Mouse (Mus musculus) forebrain, embryonic 13.5 days (tissue): ENCODE measurements around the gene 4932438A13Rik. TPM values are rescaled to one million over a fixed set of nuclear protein-coding genes. Genes with fewer than 3 reads are reported as not detected.

Experiments
- ATAC-seq: fragments of 200-750 bp; cut with Nextera tagmentation; 2 replicates; pipeline ENCODE4 v1.8.0; 2017
- H3K27ac ChIP-seq: fragments of 300-500 bp; sonication (generic); 2 replicates; pipeline ENCODE4 v1.5.1; 2015; ENCODE audit warnings: inconsistent platforms, mild to moderate bottlenecking, moderate library complexity
- H3K27me3 ChIP-seq: fragments of 300-500 bp; sonication (generic); 2 replicates; pipeline ENCODE4 v1.6.1; 2015; ENCODE audit warnings: mild to moderate bottlenecking, inconsistent platforms
- H3K36me3 ChIP-seq: fragments of 300-500 bp; sonication (generic); 2 replicates; pipeline ENCODE4 v1.6.1; 2015; ENCODE audit warnings: mild to moderate bottlenecking, inconsistent platforms; ENCODE audit not compliant: poor library complexity, severe bottlenecking
- H3K4me1 ChIP-seq: fragments of 300-500 bp; sonication (generic); 2 replicates; pipeline ENCODE4 v1.6.1; 2015; ENCODE audit warnings: inconsistent platforms
- H3K4me2 ChIP-seq: fragments of 300-500 bp; sonication (generic); 2 replicates; pipeline ENCODE4 v1.6.1; 2015; ENCODE audit warnings: inconsistent platforms, mild to moderate bottlenecking, moderate library complexity
- H3K4me3 ChIP-seq: fragments of 300-500 bp; sonication (generic); 2 replicates; pipeline ENCODE4 v1.5.1; 2015; ENCODE audit warnings: mild to moderate bottlenecking, inconsistent platforms
- H3K9ac ChIP-seq: fragments of 300-500 bp; sonication (generic); 2 replicates; pipeline ENCODE4 v1.6.1; 2015; ENCODE audit warnings: mild to moderate bottlenecking, inconsistent platforms
- H3K9me3 ChIP-seq: fragments of 300-500 bp; sonication (generic); replicated peaks from 2 replicates; pipeline ENCODE4 v1.6.1; 2016; ENCODE audit warnings: inconsistent platforms
- WGBS: fragments of 180-500 bp; shearing (Covaris S2); methylation state at CpG from one replicate; pipeline ENCODE4 v1.1.7; 2015; 5-methylcytosine and 5-hydroxymethylcytosine counted together
- polyA plus RNA-seq: library from polyadenylated mRNA; unstranded; fragments of >200 nt; fragmentation: Nextera tagmentation; extraction: Ambion mirVana; gene quantifications from 2 replicates; pipeline ENCODE4 v1.2.1, GENCODE M21; 2015

4932438A13Rik gene
- polyA plus RNA-seq: 48.0 and 55.2 TPM in 2 replicates

DNA sequence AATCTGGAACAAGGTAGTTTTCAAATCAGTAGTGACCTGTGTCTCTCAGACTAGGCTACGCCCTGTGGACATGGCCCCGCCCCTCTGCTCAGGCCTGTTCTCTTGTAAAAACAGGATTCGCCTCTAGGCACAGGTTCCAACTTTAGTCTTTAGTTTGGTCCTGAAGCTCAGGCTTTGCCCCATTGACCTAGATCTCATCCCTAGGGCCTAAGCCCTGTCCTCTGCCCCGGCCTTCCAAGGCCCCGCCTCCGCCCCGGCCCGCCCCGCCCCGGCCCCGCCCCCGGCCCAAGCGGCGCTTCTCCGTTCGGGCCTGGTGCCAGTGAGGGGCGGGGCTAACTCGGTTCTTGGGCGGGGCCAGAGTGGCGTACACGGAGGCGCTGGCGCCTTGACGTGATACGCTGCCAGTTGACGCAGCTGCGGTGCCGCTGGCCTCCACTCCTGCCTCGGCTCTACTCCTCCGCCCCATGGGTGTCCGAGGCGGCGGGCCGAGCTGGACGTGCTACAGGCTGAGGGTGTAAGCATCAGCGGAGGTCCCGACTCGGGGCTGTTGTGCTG is at the start of gene 4932438A13Rik:
Gene 4932438A13Rik, plus strand, starts transcription at position 384 of the 555 bp plus-strand sequence.
- Histone ChIP-seq H3K27ac (peak within 1 kb of the TSS; percentile 41; the same call in 1 of the 2 replicates), H3K4me2 (peak within 1 kb of the TSS; percentile 73), H3K4me1 (peaks cover 7% of the 10 kb centered on the region), H3K4me3 (peak within 1 kb of the TSS; percentile 80), H3K9ac (peak within 1 kb of the TSS; percentile 81), H3K36me3 (peaks cover 19% of the 10 kb centered on the region), H3K27me3 (no peaks in the 10 kb centered on the region), H3K9me3 (no peaks in the 10 kb centered on the region)
- peak; percentile 99 for ATAC-seq
- WGBS: under 1% methylated on average over 33 of the region's 38 CpGs

DNA sequence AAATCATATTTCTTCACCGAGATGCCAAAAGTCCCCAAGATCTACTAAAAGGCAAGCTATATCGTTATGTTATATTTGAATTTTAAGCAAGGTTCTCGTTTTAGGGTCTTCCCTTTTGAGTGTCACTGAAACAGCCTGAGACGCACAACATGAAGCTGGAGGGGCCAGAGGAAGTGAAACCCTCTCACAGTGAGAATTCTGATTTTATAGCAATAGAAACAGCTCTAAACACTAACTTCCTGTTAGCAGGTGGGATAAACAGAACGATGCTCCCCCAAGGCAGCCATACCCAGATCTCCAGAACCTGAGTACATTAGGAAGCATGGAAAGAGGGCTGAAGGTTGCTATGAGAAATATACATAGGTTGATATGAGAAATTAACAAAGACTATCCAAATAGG is 46.3 kb upstream of the 4932438A13Rik start:
- H3K4me2 ChIP-seq: no peak overlapping the region
- H3K9ac ChIP-seq: no peak overlapping the region
- no peak overlapping the region for H3K27ac ChIP-seq
- no peaks in the 10 kb centered on the region for H3K36me3 ChIP-seq
- H3K4me1 ChIP-seq: no peaks in the 10 kb centered on the region
- 96% methylated on average over 5 of the region's 5 CpGs for WGBS
- H3K9me3 ChIP-seq: no peaks in the 10 kb centered on the region
- ATAC-seq: no peak
- no peaks in the 10 kb centered on the region for H3K27me3 ChIP-seq
- H3K4me3 ChIP-seq: no peak overlapping the region

- H3K36me3 ChIP-seq: no peaks in the 10 kb centered on the region
- no peaks in the 10 kb centered on the region for H3K9me3 ChIP-seq
- 79% methylated on average over 7 of the region's 7 CpGs for WGBS
- H3K27ac ChIP-seq: no peak overlapping the region
- no peaks in the 10 kb centered on the region for H3K4me1 ChIP-seq
- no peak overlapping the region for H3K4me2 ChIP-seq
- no peak overlapping the region for H3K9ac ChIP-seq
- ATAC-seq: no peak
- no peak overlapping the region for H3K4me3 ChIP-seq
- H3K27me3 ChIP-seq: no peaks in the 10 kb centered on the region
Measured at GRCm38 (mm10) chr3:36819402-36819801, 43.5 kb upstream of the 4932438A13Rik start.

DNA sequence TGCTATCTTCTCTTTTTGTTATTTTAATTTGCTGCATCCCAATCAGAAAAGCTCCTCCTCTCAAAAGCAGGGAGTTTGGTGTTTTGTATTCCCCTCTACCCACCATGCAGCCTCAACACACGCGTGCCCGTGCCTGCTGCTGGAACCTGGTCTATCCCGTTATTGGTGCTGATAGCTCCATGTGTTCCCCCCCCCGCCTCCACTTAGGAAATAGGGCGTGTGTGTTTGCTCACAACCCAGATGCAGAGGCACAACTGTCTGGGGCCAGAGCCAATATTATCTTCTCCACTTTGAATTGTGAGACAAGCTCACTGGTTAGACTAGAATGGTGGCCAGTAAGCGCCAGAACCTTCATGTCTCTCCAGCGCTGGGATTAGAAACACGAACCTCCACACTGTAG is 41.9 kb upstream of the 4932438A13Rik start:
- Histone ChIP-seq H3K4me2 (no peak overlapping the region), H3K4me1 (no peaks in the 10 kb centered on the region), H3K9ac (no peak overlapping the region), H3K4me3 (no peak overlapping the region), H3K36me3 (no peaks in the 10 kb centered on the region), H3K27me3 (no peaks in the 10 kb centered on the region), H3K9me3 (no peaks in the 10 kb centered on the region), H3K27ac (no peak overlapping the region)
- 93% methylated on average over 9 of the region's 9 CpGs for WGBS
- no peak for ATAC-seq

DNA sequence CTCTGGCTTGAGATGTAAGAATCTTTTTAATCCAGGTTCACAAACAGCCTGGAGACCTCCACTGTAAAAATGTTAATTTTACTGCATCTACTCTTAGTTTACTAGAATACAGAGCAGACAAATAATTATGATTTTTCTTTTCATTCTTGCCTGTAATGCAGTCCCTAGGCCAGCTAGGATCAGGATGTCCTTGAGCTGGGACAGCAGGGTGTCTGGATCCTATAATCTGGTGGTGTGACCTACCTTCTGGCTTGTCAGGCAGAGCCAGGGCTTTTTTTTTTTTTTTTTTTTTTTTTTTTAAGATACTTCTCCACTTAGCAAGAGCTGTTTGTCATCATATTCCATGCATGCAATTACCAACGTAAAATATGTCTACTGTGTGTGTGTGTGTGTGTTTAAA is 37.8 kb upstream of the 4932438A13Rik start:
- ATAC-seq: no peak
- H3K36me3 ChIP-seq: no peaks in the 10 kb centered on the region
- H3K9me3 ChIP-seq: no peaks in the 10 kb centered on the region
- H3K27me3 ChIP-seq: no peaks in the 10 kb centered on the region
- H3K4me2 ChIP-seq: no peak overlapping the region
- no peak overlapping the region for H3K27ac ChIP-seq
- H3K4me1 ChIP-seq: peaks cover 7% of the 10 kb centered on the region; the same call in 1 of the 2 replicates
- WGBS: 75% methylated on average over 1 of the region's 1 CpGs
- no peak overlapping the region for H3K9ac ChIP-seq
- H3K4me3 ChIP-seq: no peak overlapping the region

DNA sequence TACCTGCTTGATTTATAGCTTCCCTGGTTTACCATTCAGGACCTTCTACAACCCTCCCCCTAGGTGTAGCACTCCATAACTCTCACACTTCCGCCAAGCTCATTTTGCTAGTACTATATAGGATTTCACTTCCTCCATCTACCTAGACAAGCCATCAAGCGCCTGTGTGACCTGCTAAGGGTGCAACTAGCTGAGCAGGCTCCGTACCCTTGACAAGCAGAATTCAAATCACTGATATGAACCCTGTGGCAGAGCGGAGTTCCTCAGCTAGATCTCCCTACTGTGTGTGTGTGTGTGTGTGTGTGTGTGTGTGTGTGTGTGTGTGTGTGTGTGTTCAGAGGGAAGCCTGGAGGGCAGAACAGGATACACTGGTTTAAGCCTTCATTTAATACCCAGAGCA is 37.4 kb upstream of the 4932438A13Rik start:
- no peak overlapping the region for H3K4me2 ChIP-seq
- peaks cover 7% of the 10 kb centered on the region; the same call in 1 of the 2 replicates for H3K4me1 ChIP-seq
- H3K27me3 ChIP-seq: no peaks in the 10 kb centered on the region
- no peak overlapping the region for H3K27ac ChIP-seq
- no peak overlapping the region for H3K9ac ChIP-seq
- H3K9me3 ChIP-seq: no peaks in the 10 kb centered on the region
- no peak overlapping the region for H3K4me3 ChIP-seq
- 95% methylated on average over 4 of the region's 4 CpGs for WGBS
- no peaks in the 10 kb centered on the region for H3K36me3 ChIP-seq
- no peak for ATAC-seq

DNA sequence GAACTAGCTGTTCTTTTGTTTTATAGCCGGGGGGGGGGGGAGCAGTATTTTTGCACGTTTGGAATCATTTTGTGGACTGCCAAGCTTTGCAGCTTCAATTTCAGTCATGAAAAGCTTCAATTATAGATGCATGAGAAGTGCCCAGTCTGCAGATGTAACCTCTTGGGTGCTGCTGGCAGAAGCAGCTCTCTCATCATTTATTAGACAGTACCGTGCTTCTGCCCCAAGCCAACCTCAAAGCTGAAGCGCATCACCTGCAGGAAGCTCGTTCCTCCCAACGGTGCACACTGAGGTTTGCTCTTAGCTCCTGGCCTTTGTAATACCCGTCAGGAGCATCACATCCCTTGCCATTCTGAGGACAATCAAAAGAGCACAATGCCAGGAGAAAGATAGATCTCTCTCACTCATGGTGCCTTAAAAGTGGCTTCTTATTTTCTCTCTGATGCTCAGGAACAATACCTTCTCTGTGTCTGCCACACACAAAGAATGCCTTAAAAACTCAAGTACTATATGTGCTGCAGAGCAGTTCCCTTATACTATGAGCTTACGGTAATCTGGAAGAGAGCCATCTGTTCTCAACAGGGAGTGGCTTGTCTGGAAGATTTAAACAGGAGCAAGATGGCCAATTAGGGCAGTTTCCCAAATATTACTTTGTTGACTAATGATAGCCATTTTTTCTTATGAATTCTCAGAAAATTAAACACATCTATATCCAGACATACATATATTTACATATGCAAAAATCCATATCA is 35.5 kb upstream of the 4932438A13Rik start:
- 51% methylated on average over 8 of the region's 8 CpGs for WGBS
- no peaks in the 10 kb centered on the region for H3K9me3 ChIP-seq
- no peaks in the 10 kb centered on the region for H3K27me3 ChIP-seq
- H3K27ac ChIP-seq: no peak overlapping the region
- ATAC-seq: peak; percentile 55; the same call in 1 of the 2 replicates
- H3K4me1 ChIP-seq: peaks cover 7% of the 10 kb centered on the region; the same call in 1 of the 2 replicates
- no peaks in the 10 kb centered on the region for H3K36me3 ChIP-seq
- no peak overlapping the region for H3K9ac ChIP-seq
- H3K4me3 ChIP-seq: no peak overlapping the region
- no peak overlapping the region for H3K4me2 ChIP-seq

GRCm38 (mm10) chr3:36830218-36830617 is 32.7 kb upstream of the 4932438A13Rik start:
- no peak overlapping the region for H3K27ac ChIP-seq
- H3K4me2 ChIP-seq: no peak overlapping the region
- peaks cover 7% of the 10 kb centered on the region; the same call in 1 of the 2 replicates for H3K4me1 ChIP-seq
- no peaks in the 10 kb centered on the region for H3K36me3 ChIP-seq
- no peaks in the 10 kb centered on the region for H3K27me3 ChIP-seq
- no peak for ATAC-seq
- H3K9ac ChIP-seq: no peak overlapping the region
- H3K9me3 ChIP-seq: no peaks in the 10 kb centered on the region
- H3K4me3 ChIP-seq: no peak overlapping the region
- 95% methylated on average over 3 of the region's 3 CpGs for WGBS

DNA sequence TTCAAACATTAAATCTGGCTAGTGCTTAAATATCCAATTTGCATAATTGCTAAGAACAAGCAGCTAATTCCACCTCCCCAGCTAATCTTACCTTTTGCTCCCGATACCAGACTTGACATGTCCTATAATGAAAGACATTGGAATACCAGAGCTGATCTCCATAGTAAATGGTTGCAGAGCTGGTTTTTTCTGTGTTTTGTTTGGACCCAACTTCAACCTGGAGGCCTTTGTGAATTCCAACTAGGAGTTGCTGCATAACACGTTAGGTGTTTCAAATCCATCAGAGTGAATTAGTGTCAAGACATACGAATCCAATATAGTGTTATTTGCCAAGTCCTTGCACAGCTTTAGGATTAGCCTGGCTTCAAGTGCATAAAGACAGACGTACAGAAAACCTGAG is 28.5 kb upstream of the 4932438A13Rik start:
- ATAC-seq: no peak
- H3K9ac ChIP-seq: no peak overlapping the region
- H3K36me3 ChIP-seq: no peaks in the 10 kb centered on the region
- H3K9me3 ChIP-seq: no peaks in the 10 kb centered on the region
- H3K4me3 ChIP-seq: no peak overlapping the region
- no peaks in the 10 kb centered on the region for H3K27me3 ChIP-seq
- peaks cover 6% of the 10 kb centered on the region; the same call in 1 of the 2 replicates for H3K4me1 ChIP-seq
- H3K27ac ChIP-seq: no peak overlapping the region
- no peak overlapping the region for H3K4me2 ChIP-seq
- 70% methylated on average over 4 of the region's 4 CpGs for WGBS

- Histone ChIP-seq H3K9ac (no peak overlapping the region), H3K36me3 (no peaks in the 10 kb centered on the region), H3K4me1 (peaks cover 6% of the 10 kb centered on the region; the same call in 1 of the 2 replicates), H3K27ac (no peak overlapping the region), H3K4me3 (no peak overlapping the region), H3K4me2 (no peak overlapping the region), H3K9me3 (no peaks in the 10 kb centered on the region), H3K27me3 (no peaks in the 10 kb centered on the region)
- ATAC-seq: no peak
- 89% methylated on average over 2 of the region's 2 CpGs for WGBS
Measured at GRCm38 (mm10) chr3:36834832-36835231, 28.1 kb upstream of the 4932438A13Rik start.

- Histone ChIP-seq H3K4me3 (peak overlapping the region; percentile 14; the same call in 1 of the 2 replicates), H3K36me3 (no peaks in the 10 kb centered on the region), H3K4me1 (peaks cover 6% of the 10 kb centered on the region; the same call in 1 of the 2 replicates), H3K27ac (no peak overlapping the region), H3K4me2 (peak overlapping the region; percentile 49), H3K9ac (peak overlapping the region; percentile 30; the same call in 1 of the 2 replicates), H3K27me3 (no peaks in the 10 kb centered on the region), H3K9me3 (no peaks in the 10 kb centered on the region)
- 17% methylated on average over 18 of the region's 18 CpGs for WGBS
- peak; percentile 84 for ATAC-seq
Measured at GRCm38 (mm10) chr3:36835525-36836203, 27.2 kb upstream of the 4932438A13Rik start.

GRCm38 (mm10) chr3:36836833-36837232 is 26.1 kb upstream of the 4932438A13Rik start:
- Histone ChIP-seq H3K36me3 (no peaks in the 10 kb centered on the region), H3K27me3 (no peaks in the 10 kb centered on the region), H3K4me1 (peaks cover 6% of the 10 kb centered on the region; the same call in 1 of the 2 replicates), H3K9ac (no peak overlapping the region), H3K27ac (no peak overlapping the region), H3K9me3 (no peaks in the 10 kb centered on the region), H3K4me2 (no peak overlapping the region), H3K4me3 (no peak overlapping the region)
- 96% methylated on average over 7 of the region's 7 CpGs for WGBS
- no peak for ATAC-seq
